Mouse (Mus musculus) embryonic stem cell, embryonic (primary cell): Measurements from ENCODE around the gene Slc4a1.

Experiments used
- CTCF ChIA-PET, 4 experiments: fragments of 300-600 bp in 2 of 4; fragments of 350-600 bp in 2 of 4; sonication (Branson Sonifier 250); formaldehyde crosslinking; loops; one replicate each; lab custom pipeline; 2022; ENCODE audit warnings: inconsistent platforms in 2 of 4; lab: Charles Lee
- POLR2A ChIA-PET, 4 experiments: fragments of 300-600 bp in 2 of 4; fragments of 350-600 bp in 2 of 4; sonication (Branson Sonifier 250); formaldehyde crosslinking; loops; one replicate each; lab custom pipeline; 2022; ENCODE audit warnings: antibody characterized with exemption in 4 of 4, inconsistent platforms in 1 of 4; lab: Charles Lee

Slc4a1 gene

GRCm38 (mm10) chr11:102405544-102406285 lies 39.7 kb upstream of the Slc4a1 start:
- CTCF ChIA-PET = interaction anchor here in 1 of 4 experiments (0.6 to 3.1 kb wide), 3 partner anchors 12 to 234 kb away, joined by 4 to 12 read pairs (median 5); partner anchors contain the start of gene Rundc3a

DNA sequence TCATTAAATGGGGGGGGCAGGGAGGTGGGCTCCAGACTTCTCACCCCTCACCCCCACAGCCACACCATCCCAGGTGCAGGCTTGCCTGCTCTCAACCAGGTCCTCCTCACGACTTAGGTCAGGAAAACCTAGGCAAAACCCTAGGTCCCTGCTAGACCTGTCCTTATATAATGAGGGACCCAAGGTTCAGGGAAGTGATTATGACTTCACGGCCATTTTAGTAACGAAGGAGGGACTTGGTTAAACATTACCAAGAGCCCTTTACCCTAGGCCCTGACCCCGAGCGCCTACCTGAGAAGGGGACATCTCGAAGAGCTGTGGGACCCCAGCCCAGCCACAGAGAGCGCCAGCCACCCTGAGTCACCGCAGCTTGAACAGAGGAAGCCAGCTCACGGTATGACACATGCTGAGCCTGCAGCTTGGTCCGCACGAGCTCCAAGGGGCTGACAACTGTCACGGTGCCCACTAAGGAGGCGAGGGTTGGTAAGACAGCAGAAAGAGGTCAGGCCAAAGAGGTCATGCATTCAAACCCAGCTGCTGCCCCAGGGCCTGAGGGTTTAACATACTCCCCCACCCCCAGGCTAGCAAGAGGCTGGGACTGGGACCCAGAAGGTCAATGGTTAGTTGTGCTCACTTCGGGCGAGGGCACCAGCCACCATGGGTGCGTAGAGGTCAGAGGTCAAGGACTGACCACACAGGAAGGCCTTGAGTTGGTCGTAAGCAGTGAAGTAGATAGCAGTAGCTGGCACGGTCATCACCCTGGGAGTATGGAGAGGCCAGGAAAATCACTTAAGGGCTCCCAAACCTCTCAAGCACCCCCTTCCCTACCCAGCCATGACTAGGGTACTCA lies 38.4 kb upstream of the Slc4a1 start:
- ChIA-PET CTCF (interaction anchor here in 3 of 4 experiments (0.6 to 1.2 kb wide), 3 partner anchors 10 to 96 kb away, joined by 3 to 5 read pairs (median 3); no protein-coding TSS in a partner anchor), POLR2A (interaction anchor here (0.6 to 35.7 kb wide), 20 partner anchors 8 to 156 kb away, joined by 3 to 1349 read pairs (median 5); partner anchors contain the start of genes Rundc3a (in 3 of the 4), Ubtf (in 3 of the 4), BC030867 (in 1 of the 4) and Grn (in 1 of the 4))

More at GRCm38 (mm10) chr11:102405544-102406285, 39.7 kb upstream of the Slc4a1 start:
- POLR2A ChIA-PET = interaction anchor here (0.5 to 35.7 kb wide), 36 partner anchors 8 to 618 kb away, joined by 3 to 1349 read pairs (median 24); partner anchors contain the start of genes Rundc3a (in 3 of the 4), Ubtf (in 3 of the 4), Grn (in 2 of the 4) and Asb16 (in 1 of the 4)

- CTCF ChIA-PET = interaction anchor here in 1 of 4 experiments (1.2 kb wide), 1 partner anchor 95 kb away, joined by 3 read pairs; no protein-coding TSS in a partner anchor
Measured at GRCm38 (mm10) chr11:102403657-102404056, 37.7 kb upstream of the Slc4a1 start.

DNA sequence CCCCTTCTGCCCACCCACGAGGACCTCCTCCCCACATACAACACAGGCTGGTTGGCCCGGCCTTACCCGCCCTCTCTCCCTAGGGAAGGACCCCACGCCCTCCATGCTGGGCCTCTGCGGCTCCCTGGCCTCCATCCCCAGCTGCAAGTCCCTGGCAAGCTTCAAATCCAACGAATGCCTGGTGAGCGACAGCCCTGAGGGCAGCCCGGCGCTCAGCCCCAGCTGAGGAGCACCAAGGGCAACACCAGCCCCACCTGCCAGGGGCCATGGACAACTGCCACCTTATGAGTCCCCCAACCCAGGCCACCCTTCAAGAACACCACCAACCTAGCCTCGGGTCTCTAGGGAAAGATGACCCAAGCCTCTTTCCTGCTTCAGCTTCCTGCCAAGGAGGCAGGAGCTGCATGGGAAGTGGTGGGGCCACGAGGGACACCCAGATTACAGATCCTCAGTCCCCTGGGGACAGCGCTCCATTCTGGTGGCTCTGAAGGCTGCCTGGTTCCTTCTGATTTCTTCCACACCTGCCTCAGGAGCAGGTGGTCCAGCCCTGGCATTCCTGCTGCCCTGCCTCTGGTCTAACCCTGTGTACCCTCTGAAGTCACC lies 36.0 kb upstream of the Slc4a1 start:
- ChIA-PET POLR2A (interaction anchor here (0.6 to 35.7 kb wide), 25 partner anchors 5 to 210 kb away, joined by 3 to 1349 read pairs (median 5); partner anchors contain the start of genes Rundc3a (in 2 of the 4), Tmub2 (in 2 of the 4) and Ubtf (in 2 of the 4)), CTCF (interaction anchor here in 2 of 4 experiments (0.6 to 1.5 kb wide), 2 partner anchors 59 to 93 kb away, joined by 3 read pairs; no protein-coding TSS in a partner anchor)

More at GRCm38 (mm10) chr11:102403657-102404056, 37.7 kb upstream of the Slc4a1 start:
- POLR2A ChIA-PET = interaction anchor here (0.6 to 35.7 kb wide), 16 partner anchors 7 to 128 kb away, joined by 3 to 1349 read pairs (median 4); partner anchors contain the start of genes Rundc3a (in 2 of the 4) and Ubtf (in 2 of the 4)

DNA sequence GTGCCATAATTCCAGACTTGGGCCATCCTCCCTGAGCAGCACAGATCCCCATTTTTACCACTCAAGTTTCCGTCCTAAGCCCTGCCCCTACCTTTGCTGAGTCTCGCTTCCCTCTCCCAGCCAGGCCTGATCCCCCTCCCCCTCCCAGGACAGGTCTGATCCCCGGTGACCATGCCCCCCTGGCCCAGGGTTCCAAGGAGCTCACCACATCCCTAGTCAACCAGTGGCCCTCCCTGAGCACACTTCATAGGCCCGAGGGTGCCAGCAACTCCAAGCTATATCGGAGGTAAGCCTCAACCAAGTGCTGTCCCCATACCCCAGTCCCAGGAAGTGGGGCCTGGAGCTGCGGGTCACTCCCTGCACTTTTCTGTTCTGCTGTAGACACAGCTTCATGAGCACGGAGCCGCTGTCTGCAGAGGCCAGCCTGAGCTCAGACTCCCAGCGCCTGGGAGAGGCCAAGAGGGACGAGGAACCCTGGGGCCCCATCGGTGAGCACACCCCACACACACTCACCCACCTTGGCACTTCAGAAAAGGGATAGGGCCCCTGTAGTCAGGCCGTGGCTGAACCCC lies 34.6 kb upstream of the Slc4a1 start:
- CTCF ChIA-PET = interaction anchor here in 3 of 4 experiments (0.6 to 1.5 kb wide), 4 partner anchors 68 to 360 kb away, joined by 3 to 6 read pairs (median 3); no protein-coding TSS in a partner anchor
- POLR2A ChIA-PET = interaction anchor here (0.5 to 35.7 kb wide), 40 partner anchors 6 to 233 kb away, joined by 3 to 1349 read pairs (median 5); partner anchors contain the start of genes Tmub2 (in 3 of the 4), Slc25a39 (in 2 of the 4), Ubtf (in 2 of the 4) and Atxn7l3 (in 1 of the 4)

DNA sequence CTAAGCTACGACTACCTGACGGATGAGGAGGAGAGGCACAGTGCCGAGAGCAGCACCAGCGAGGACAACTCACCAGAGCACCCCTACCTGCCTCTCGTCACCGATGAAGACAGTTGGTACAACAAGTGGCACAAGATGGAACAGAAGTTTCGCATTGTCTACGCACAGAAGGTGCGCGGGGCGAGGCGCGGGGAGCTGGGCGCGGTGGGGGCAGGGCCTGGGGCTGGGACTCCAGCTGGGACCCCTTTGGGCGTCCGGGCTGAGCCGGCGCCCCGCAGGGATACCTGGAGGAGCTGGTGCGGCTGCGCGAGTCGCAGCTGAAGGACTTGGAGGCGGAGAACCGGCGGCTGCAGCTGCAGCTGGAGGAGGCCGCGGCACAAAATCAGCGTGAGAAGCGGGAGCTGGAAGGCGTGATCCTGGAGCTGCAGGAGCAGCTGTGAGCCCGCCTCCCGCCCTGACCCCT lies 33.6 kb upstream of the Slc4a1 start:
- ChIA-PET CTCF (interaction anchor here in 2 of 4 experiments (1.1 to 2.1 kb wide), 3 partner anchors 60 to 91 kb away, joined by 3 to 7 read pairs (median 4); no protein-coding TSS in a partner anchor), POLR2A (interaction anchor here (0.6 to 35.7 kb wide), 29 partner anchors 7 to 151 kb away, joined by 3 to 1349 read pairs (median 6); partner anchors contain the start of genes Slc25a39 (in 3 of the 4), Tmub2 (in 2 of the 4), Ubtf (in 2 of the 4) and BC030867 (in 1 of the 4))

DNA sequence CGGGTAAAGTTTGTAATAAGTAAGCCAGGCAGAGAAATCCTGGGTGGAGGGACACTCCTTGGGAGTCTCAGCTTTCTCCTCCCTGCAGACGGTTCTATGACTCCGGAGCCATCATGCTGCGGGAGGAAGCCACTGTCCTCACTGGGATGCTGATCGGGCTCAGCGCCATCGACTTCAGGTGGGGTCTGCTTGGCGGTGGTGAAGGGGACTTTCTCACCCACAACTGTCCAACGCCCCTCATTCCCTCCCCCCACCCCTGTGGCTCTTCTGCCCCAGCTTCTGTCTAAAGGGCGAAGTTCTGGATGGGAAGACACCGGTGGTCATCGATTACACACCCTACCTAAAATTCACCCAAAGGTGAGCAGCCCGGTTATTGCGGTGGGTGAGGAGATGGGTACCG lies 33.1 kb upstream of the Slc4a1 start:
- ChIA-PET POLR2A (interaction anchor here in 3 of 4 experiments (0.8 to 35.7 kb wide), 19 partner anchors 8 to 114 kb away, joined by 3 to 1349 read pairs (median 13); partner anchors contain the start of genes Slc25a39 (in 3 of the 3), Ubtf (in 2 of the 3), Grn (in 1 of the 3) and Tmub2 (in 1 of the 3)), CTCF (interaction anchor here in 2 of 4 experiments (1.1 to 2.1 kb wide), 4 partner anchors 32 to 90 kb away, joined by 3 to 7 read pairs (median 4); partner anchors contain the start of gene Grn (in 1 of the 2))

GRCm38 (mm10) chr11:102398007-102398825 lies 32.2 kb upstream of the Slc4a1 start:
- POLR2A ChIA-PET = interaction anchor here in 3 of 4 experiments (0.6 to 35.7 kb wide), 18 partner anchors 9 to 656 kb away, joined by 3 to 1349 read pairs (median 13); partner anchors contain the start of genes Slc25a39 (in 3 of the 3), Grn (in 2 of the 3) and Ubtf (in 2 of the 3)
- CTCF ChIA-PET = interaction anchor here in 2 of 4 experiments (0.5 to 2.1 kb wide), 7 partner anchors 13 to 175 kb away, joined by 3 to 8 read pairs (median 4); partner anchors contain the start of gene Grn (in 1 of the 2)

- ChIA-PET CTCF (interaction anchor here in 1 of 4 experiments (1.3 kb wide), 1 partner anchor 15 kb away, joined by 4 read pairs; no protein-coding TSS in a partner anchor), POLR2A (interaction anchor here (0.5 to 35.7 kb wide), 20 partner anchors 10 to 207 kb away, joined by 3 to 1349 read pairs (median 6); partner anchors contain the start of genes Slc25a39 (in 4 of the 4), Ubtf (in 2 of the 4), G6pc3 (in 1 of the 4) and Grn (in 1 of the 4))
Measured at GRCm38 (mm10) chr11:102396671-102397141, 30.7 kb upstream of the Slc4a1 start.

- CTCF ChIA-PET = no interaction called here
- POLR2A ChIA-PET = interaction anchor here (0.5 to 35.7 kb wide), 16 partner anchors 11 to 294 kb away, joined by 3 to 1349 read pairs (median 13); partner anchors contain the start of genes Slc25a39 (in 4 of the 4), Ubtf (in 2 of the 4), G6pc3 (in 1 of the 4) and Grn (in 1 of the 4)
Measured at GRCm38 (mm10) chr11:102396263-102396662, 30.3 kb upstream of the Slc4a1 start.

DNA sequence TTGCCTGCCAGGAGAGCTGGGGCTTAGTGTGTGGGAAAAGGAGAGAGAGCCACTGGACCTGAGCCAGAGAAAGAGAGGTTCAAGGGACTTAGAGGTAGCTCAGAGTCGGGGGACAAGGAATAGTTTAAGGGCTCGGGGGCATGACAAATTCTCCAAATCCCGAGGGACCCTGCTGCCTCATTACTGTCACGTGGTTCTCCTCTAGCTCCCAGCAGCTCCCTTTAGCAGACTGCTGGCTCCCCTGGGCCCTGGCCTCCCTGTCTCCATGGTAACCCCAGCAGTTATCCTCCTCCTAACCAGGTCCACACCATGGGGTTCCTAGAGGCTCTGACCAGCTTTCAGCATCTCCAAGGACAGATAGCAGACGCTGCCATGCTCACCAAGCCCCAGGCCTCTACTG lies 29.2 kb upstream of the Slc4a1 start:
- POLR2A ChIA-PET = interaction anchor here (0.5 to 35.7 kb wide), 22 partner anchors 12 to 91 kb away, joined by 3 to 1349 read pairs (median 6); partner anchors contain the start of genes Slc25a39 (in 4 of the 4), Ubtf (in 2 of the 4) and Grn (in 1 of the 4)
- CTCF ChIA-PET = interaction anchor here in 3 of 4 experiments (0.6 to 2.7 kb wide), 5 partner anchors 12 to 86 kb away, joined by 3 to 12 read pairs (median 4); partner anchors contain the start of gene Slc25a39 (in 2 of the 3)

DNA sequence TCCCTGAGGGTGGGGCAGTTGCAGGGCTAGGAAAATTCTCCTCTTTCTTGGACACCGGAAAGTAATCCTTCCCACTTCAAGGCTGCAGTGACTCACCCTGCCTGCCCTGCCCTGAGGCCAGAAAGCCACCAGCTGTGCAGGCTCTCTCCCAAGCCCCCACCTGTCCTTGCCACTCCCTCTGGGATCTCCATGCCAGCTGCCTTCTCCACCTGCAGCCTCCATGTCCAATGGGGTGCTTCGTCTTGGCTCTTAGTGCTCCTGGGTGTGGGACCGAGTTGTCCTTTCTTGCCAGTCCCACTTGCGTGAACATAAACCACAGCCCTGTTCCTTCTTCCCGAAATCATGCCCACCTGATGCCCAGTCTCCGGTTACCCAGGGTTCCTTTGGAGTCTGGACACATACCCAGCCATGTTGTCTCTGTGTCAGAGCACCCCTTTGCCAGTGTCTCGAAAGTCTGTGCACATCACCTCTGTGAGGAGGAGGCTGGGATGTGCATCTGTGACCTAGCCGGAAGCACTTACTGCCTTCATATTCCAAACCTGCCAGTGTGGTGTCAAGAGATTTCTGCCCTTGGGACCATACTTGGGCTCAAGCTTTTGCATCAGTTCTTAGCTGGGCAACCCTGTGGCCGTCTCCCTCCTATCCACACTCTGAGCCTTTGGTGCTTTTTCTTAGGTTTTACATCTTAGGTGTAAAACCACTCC lies 28.6 kb upstream of the Slc4a1 start:
- ChIA-PET POLR2A (interaction anchor here (0.5 to 35.7 kb wide), 25 partner anchors 9 to 164 kb away, joined by 3 to 1349 read pairs (median 6); partner anchors contain the start of genes Slc25a39 (in 4 of the 4), Ubtf (in 2 of the 4) and Grn (in 1 of the 4)), CTCF (interaction anchor here (0.6 to 2.7 kb wide), 9 partner anchors 10 to 85 kb away, joined by 3 to 12 read pairs (median 3); partner anchors contain the start of genes Slc25a39 (in 2 of the 4) and Grn (in 1 of the 4))

- CTCF ChIA-PET = interaction anchor here in 3 of 4 experiments (0.5 to 2.7 kb wide), 11 partner anchors 10 to 460 kb away, joined by 3 to 12 read pairs (median 3); partner anchors contain the start of genes Grn (in 1 of the 3) and Slc25a39 (in 1 of the 3)
- POLR2A ChIA-PET = interaction anchor here (0.5 to 35.7 kb wide), 53 partner anchors 7 to 736 kb away, joined by 3 to 1349 read pairs (median 4); partner anchors contain the start of genes Slc25a39 (in 4 of the 4), Ubtf (in 3 of the 4), Grn (in 2 of the 4) and Tmub2 (in 2 of the 4)
Measured at GRCm38 (mm10) chr11:102393719-102394420, 27.9 kb upstream of the Slc4a1 start.
